Mouse (Mus musculus): ENCODE measurements around the gene Olfr263. TPM values are rescaled to one million over a fixed set of nuclear protein-coding genes. Genes with fewer than 3 reads are reported as not detected.

Gene Olfr263
- total RNA-seq, 2 experiments from 2014 or later = not detected

GRCm38 (mm10) chr13:21171600-21172150 is 42.2 kb downstream of the Olfr263 start:
- no peak for DNase-seq
- TF ChIP-seq CTCF (IDR thresholded peaks at IDR 0.05) = peak; percentile 29; the same call in 1 of the 2 replicates
- intact Hi-C loops (cut with DNase I) = loop anchor here (5.0 kb wide), 2 partner anchors 51 to 1774 kb away; partner anchors contain the start of gene Stard3nl
- peak overlapping the region; percentile 63 for H3K4me3 ChIP-seq
- H3K27ac ChIP-seq = no peak overlapping the region

- Histone ChIP-seq H3K27ac (peak overlapping the region; percentile 76), H3K4me3 (peak overlapping the region; percentile 63)
- intact Hi-C loops (cut with DNase I) = loop anchor here (5.0 kb wide), 2 partner anchors 50 to 1775 kb away; partner anchors contain the start of gene Stard3nl
- peak; percentile 61 for DNase-seq
- TF ChIP-seq CTCF (IDR thresholded peaks at IDR 0.05) = no peak
Observed at GRCm38 (mm10) chr13:21172241-21173027, 43.0 kb downstream of the Olfr263 start.

- TF ChIP-seq CTCF (IDR thresholded peaks at IDR 0.05) = no peak
- peak overlapping the region; percentile 63 for H3K4me3 ChIP-seq
- intact Hi-C loops (cut with DNase I) = loop anchor here (5.0 kb wide), 2 partner anchors 49 to 1776 kb away; partner anchors contain the start of gene Stard3nl
- H3K27ac ChIP-seq = peak overlapping the region; percentile 76
- DNase-seq = peak; percentile 92
Observed at GRCm38 (mm10) chr13:21173072-21173471, 43.6 kb downstream of the Olfr263 start.

GRCm38 (mm10) chr13:21176733-21177132 is 47.3 kb downstream of the Olfr263 start:
- H3K4me3 ChIP-seq = no peak overlapping the region
- H3K27ac ChIP-seq = no peak overlapping the region
- DNase-seq = no peak
- no peak for TF ChIP-seq CTCF (IDR thresholded peaks at IDR 0.05)
- intact Hi-C loops (cut with DNase I) = no loop called here

- no peak for DNase-seq
- H3K4me3 ChIP-seq = no peak overlapping the region
- H3K27ac ChIP-seq = no peak overlapping the region
- intact Hi-C loops (cut with DNase I) = no loop called here
- no peak for TF ChIP-seq CTCF (IDR thresholded peaks at IDR 0.05)
Observed at GRCm38 (mm10) chr13:21177657-21178056, 48.2 kb downstream of the Olfr263 start.

GRCm38 (mm10) chr13:21178364-21178763 is 48.9 kb downstream of the Olfr263 start:
- no peak for TF ChIP-seq CTCF (IDR thresholded peaks at IDR 0.05)
- H3K4me3 ChIP-seq = no peak overlapping the region
- no peak overlapping the region for H3K27ac ChIP-seq
- DNase-seq = no peak
- intact Hi-C loops (cut with DNase I) = no loop called here

GRCm38 (mm10) chr13:21179367-21179723 is 49.9 kb downstream of the Olfr263 start, which contains the start of gene Trim27:
Gene Trim27, plus strand, starts transcription at chr13:21179445.
- no peak for TF ChIP-seq CTCF (IDR thresholded peaks at IDR 0.05)

GRCm38 (mm10) chr13:21179724-21180550 is 50.5 kb downstream of the Olfr263 start:
- Histone ChIP-seq H3K4me3 (peak overlapping the region; percentile 94), H3K27ac (peak overlapping the region; percentile 96)
- peak; percentile 88 for DNase-seq
- TF ChIP-seq CTCF (IDR thresholded peaks at IDR 0.05) = no peak
- intact Hi-C loops (cut with DNase I) = no loop called here

More at GRCm38 (mm10) chr13:21179367-21179723, 49.9 kb downstream of the Olfr263 start, which contains the start of gene Trim27:
- Histone ChIP-seq H3K27ac (peak within 1 kb of the TSS; percentile 96), H3K4me3 (peak within 1 kb of the TSS; percentile 94)
- intact Hi-C loops (cut with DNase I) = no loop called here
- DNase-seq = no peak

- no peak for TF ChIP-seq CTCF (IDR thresholded peaks at IDR 0.05)
- DNase-seq = peak; percentile 84
- Histone ChIP-seq H3K4me3 (peak overlapping the region; percentile 94), H3K27ac (peak overlapping the region; percentile 96)
- intact Hi-C loops (cut with DNase I) = no loop called here
Observed at GRCm38 (mm10) chr13:21180551-21181530, 51.4 kb downstream of the Olfr263 start.

- Histone ChIP-seq H3K27ac (peak overlapping the region; percentile 29; the same call in 1 of the 2 replicates), H3K4me3 (peak overlapping the region; percentile 94)
- no peak for TF ChIP-seq CTCF (IDR thresholded peaks at IDR 0.05)
- intact Hi-C loops (cut with DNase I) = no loop called here
- no peak for DNase-seq
Observed at GRCm38 (mm10) chr13:21181996-21182395, 52.6 kb downstream of the Olfr263 start.

GRCm38 (mm10) chr13:21183066-21183465 is 53.6 kb downstream of the Olfr263 start:
- H3K4me3 ChIP-seq = no peak overlapping the region
- no peak for TF ChIP-seq CTCF (IDR thresholded peaks at IDR 0.05)
- intact Hi-C loops (cut with DNase I) = no loop called here
- DNase-seq = no peak
- H3K27ac ChIP-seq = no peak overlapping the region
